Mouse (Mus musculus) testis, adult 2 months (tissue): ENCODE results near the gene Bst2. TPM values are rescaled to one million over a fixed set of nuclear protein-coding genes. Genes with fewer than 3 reads are reported as not detected.
"Not testable (repeated sequence)": the region's sequence is repeated elsewhere in the genome, so short reads cannot be mapped to it uniquely, and the experiment has no call there.

Source experiments
- H3K27ac ChIP-seq: fragments of 200-500 bp; 2 replicates; pipeline ENCODE4 v1.5.1; 2012; ENCODE audit warnings: low read depth, low read length; ENCODE audit not compliant: control insufficient read depth, insufficient read depth
- H3K27me3 ChIP-seq: fragments of 200-500 bp; 2 replicates; pipeline ENCODE4 v1.6.1; 2012; ENCODE audit warnings: mild to moderate bottlenecking, low read length, moderate library complexity; ENCODE audit not compliant: control insufficient read depth, insufficient read depth
- H3K36me3 ChIP-seq: fragments of 200-500 bp; 2 replicates; pipeline ENCODE4 v1.6.1; 2012; ENCODE audit warnings: mild to moderate bottlenecking, low read length; ENCODE audit not compliant: control insufficient read depth, insufficient read depth
- H3K4me1 ChIP-seq: fragments of 200-500 bp; 2 replicates; pipeline ENCODE4 v1.6.1; 2012; ENCODE audit warnings: low read length; ENCODE audit not compliant: control insufficient read depth, insufficient read depth
- H3K4me3 ChIP-seq: fragments of 200-500 bp; 2 replicates; pipeline ENCODE4 v1.5.1; 2012; ENCODE audit warnings: low read depth, mild to moderate bottlenecking, low read length, moderate library complexity, mixed read lengths; ENCODE audit not compliant: control insufficient read depth
- CTCF ChIP-seq: fragments of 200-500 bp; IDR thresholded peaks from 2 replicates; pipeline ENCODE4 v1.5.1; 2012; ENCODE audit warnings: low read depth, mild to moderate bottlenecking, inconsistent platforms, low read length, moderate library complexity; ENCODE audit not compliant: control insufficient read depth, insufficient read depth, insufficient replicate concordance
- POLR2A ChIP-seq: fragments of 200-500 bp; IDR thresholded peaks from 2 replicates; pipeline ENCODE4 v1.6.1; 2012; ENCODE audit warnings: low read depth, mild to moderate bottlenecking, inconsistent platforms, low read length, moderate library complexity; ENCODE audit not compliant: control insufficient read depth
- polyA plus RNA-seq: library from polyadenylated mRNA; depleted of rRNA; stranded (reverse); fragments of >200 nt; gene quantifications from 2 replicates; pipeline ENCODE4 v1.2.3, GENCODE M21; 2012

Bst2 gene
- polyA plus RNA-seq, 1 experiment, result 19.8 TPM

DNA sequence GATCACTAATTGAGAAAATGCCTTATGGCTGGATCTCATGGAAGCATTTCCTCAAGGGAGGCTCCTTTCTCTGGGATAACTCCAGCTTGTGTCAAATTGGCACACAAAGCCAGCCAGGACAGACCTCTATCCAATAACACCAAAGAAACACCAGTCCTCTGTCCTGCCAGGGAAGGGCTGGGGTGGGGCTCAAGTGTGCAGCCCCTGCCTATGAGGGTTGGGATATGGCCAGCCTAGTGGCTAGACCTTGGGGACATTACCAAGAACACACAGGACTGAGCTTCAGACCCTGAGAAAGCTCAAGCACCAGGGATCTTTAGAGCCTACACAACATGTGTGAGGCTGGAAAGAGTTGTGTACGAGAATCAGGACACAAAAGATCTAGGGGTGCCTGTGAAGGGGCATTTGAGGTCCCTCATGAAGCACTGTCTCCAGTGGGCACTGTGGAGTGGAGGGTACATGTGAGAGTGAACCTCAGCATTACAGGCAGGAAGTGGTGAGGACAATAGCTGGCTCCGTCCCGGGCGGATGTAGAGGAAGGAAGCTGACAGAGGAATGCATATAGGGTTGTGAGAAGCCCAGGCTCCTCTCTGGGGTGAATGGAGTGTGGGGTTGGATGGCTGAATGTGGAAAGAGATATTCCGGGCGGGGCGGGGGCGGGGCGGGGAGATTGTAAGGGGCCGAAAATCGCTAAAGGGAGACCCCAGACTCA lies 8.7 kb downstream of the Bst2 start:
- peaks cover 3% of the 10 kb centered on the region; the same call in 1 of the 2 replicates for H3K4me1 ChIP-seq
- H3K36me3 ChIP-seq, result no peaks in the 10 kb centered on the region
- H3K4me3 ChIP-seq, result no peak overlapping the region
- H3K27me3 ChIP-seq, result no peaks in the 10 kb centered on the region
- no peak overlapping the region for H3K27ac ChIP-seq
- TF ChIP-seq POLR2A (no peak), CTCF (no peak)

DNA sequence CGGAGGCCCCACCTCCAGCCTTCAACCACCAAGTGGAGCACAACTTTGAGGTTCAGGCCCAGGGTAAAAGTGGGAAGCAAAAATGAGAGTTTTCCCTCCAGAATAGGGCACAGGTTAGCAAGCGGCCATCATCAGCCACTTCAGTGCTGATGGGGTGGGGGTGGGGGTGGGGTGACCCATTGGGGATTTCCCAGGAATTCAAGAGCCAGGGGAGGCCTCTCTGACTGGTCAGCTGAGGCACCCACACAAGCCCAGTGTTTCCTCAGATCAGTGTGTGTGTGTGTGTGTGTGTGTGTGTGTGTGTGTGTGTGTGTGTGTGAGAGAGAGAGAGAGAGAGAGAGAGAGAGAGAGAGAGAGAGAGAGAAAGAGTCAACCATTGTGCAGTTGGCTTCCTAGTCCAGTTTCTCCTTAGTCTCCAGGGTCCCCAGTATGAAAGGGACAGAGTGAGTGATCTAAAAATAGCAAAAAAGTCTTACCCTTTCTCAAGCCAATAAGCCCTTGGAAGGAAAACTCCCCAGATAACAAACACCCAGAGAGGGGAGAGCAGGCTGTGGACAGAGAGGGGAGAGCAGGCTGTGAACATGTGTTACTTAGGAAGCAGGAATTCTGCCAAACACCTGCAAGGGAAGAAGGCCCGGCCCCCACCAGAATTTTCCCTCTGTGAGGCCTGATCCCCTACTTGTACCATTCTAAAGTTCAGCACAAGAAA lies 9.9 kb downstream of the Bst2 start:
- Histone ChIP-seq H3K27ac (no peak overlapping the region), H3K27me3 (no peaks in the 10 kb centered on the region)
- TF ChIP-seq POLR2A (no peak), CTCF (no peak)

DNA sequence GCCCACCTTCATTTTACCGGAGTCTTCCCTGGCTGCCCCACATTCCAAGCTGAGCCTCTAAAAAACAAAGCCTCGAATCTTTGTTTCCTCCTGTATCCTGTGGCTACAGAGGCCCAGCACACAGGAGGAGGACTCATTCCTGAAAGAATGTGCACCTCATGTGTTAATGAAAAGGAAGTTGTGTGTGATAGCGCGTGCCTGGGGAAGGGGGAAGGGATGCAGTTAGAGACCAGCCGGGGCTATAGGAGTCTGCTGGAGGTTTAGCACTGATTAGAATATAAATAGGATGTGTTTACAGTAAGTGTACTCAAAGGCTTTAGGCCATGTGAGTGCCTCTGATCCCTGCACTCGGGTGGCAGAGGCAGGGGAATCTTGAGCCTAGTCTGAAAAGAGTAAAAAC lies 11.0 kb downstream of the Bst2 start:
- no peak overlapping the region for H3K27ac ChIP-seq
- H3K36me3 ChIP-seq, result no peaks in the 10 kb centered on the region
- TF ChIP-seq CTCF (no peak), POLR2A (no peak)
- no peaks in the 10 kb centered on the region for H3K27me3 ChIP-seq
- no peak overlapping the region for H3K4me3 ChIP-seq
- peaks cover 3% of the 10 kb centered on the region for H3K4me1 ChIP-seq

More for the DNA sequence above, 9.9 kb downstream of the Bst2 start:
- no peak overlapping the region for H3K4me3 ChIP-seq
- H3K4me1 ChIP-seq, result peaks cover 3% of the 10 kb centered on the region; the same call in 1 of the 2 replicates
- H3K36me3 ChIP-seq, result no peaks in the 10 kb centered on the region

GRCm38 (mm10) chr8:71525226-71526050 lies 11.8 kb downstream of the Bst2 start, which contains the start of gene Ccdc194:
TSS of gene Ccdc194 (minus strand) at chr8:71525711.
- Histone ChIP-seq H3K27ac (no peak within 1 kb of the TSS), H3K4me3 (no peak within 1 kb of the TSS), H3K36me3 (no peaks in the 10 kb centered on the region), H3K27me3 (no peaks in the 10 kb centered on the region), H3K4me1 (peaks cover 3% of the 10 kb centered on the region)
- no peak for TF ChIP-seq CTCF
- TF ChIP-seq POLR2A, result no peak

- Histone ChIP-seq H3K4me3 (no peak overlapping the region), H3K4me1 (peaks cover 3% of the 10 kb centered on the region)
These were observed 15.6 kb downstream of the Bst2 start for GRCm38 (mm10) chr8:71521634-71522033.

GRCm38 (mm10) chr8:71519037-71519825 lies 18.0 kb downstream of the Bst2 start:
- not testable (repeated sequence) for H3K4me3 ChIP-seq, H3K36me3 ChIP-seq, H3K27ac ChIP-seq, H3K27me3 ChIP-seq, H3K4me1 ChIP-seq
- peak; percentile 20; the same call in 1 of the 2 replicates for TF ChIP-seq CTCF

More at GRCm38 (mm10) chr8:71521634-71522033, 15.6 kb downstream of the Bst2 start:
- H3K27ac ChIP-seq, result no peak overlapping the region
- no peaks in the 10 kb centered on the region for H3K36me3 ChIP-seq
- H3K27me3 ChIP-seq, result no peaks in the 10 kb centered on the region
- TF ChIP-seq POLR2A (no peak), CTCF (peak; percentile 94; the same call in 1 of the 2 replicates)
